Mouse (Mus musculus): ENCODE data around the gene Rps6kb2. TPM values are rescaled to one million over a fixed set of nuclear protein-coding genes. Genes with fewer than 3 reads are reported as not detected.

The Rps6kb2 gene
- total RNA-seq, 1 experiment, result 19.7 TPM

DNA sequence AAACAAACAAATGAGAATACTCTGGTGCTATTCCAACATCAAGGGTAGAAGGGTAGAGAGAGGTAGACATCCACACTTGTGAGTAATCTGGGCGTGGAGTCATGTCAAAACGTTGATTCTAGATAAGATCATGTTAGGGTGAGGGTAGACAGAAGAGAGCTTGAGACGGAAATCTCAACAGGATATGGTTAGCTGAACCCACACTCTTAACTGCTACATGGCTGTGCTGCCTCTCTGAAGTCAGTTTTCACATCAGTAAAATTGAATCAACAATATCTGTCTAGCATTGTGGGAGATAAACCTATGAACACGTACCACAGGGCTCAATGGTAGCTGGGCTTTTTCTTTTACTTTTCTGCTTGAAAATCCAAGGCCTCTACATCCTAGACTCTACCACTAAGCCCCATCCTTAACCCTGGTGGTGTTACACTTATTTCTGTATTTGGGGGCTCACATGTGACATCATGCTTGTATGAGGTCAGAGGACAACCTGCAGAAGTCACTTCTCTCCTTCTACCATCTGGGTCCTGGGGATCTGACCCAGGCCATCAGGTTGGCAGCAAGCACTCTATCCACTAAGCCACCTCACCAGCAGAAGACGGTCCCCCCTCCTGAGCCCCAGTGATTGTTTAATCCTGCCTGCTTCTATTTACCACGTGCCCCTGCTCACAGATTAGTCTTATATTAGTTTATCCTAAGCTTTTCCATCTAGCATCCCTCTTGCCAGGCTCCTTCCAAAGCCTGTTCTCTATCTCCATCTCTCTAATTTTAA, 43.3 kb downstream of the Rps6kb2 start:
- no peak overlapping the region for H3K27ac ChIP-seq (ENCODE audit: insufficient read depth, low read depth, low read length, poor library complexity, severe bottlenecking)
- H3K4me1 ChIP-seq (ENCODE audit: control insufficient read depth in 2 of 2, insufficient read depth in 2 of 2, low read length in 2 of 2, poor library complexity in 1 of 2), result peaks cover 0 to 4% of the 10 kb centered on the region in 2 experiments; a peak in 1 of 4 replicates
- peaks cover 10% of the 10 kb centered on the region; the same call in 1 of the 2 replicates for H3K36me3 ChIP-seq (ENCODE audit: control insufficient read depth, insufficient read depth, low read length, poor library complexity, severe bottlenecking)
- H3K4me3 ChIP-seq (ENCODE audit: insufficient read depth in 1 of 2, low read depth in 1 of 2, low read length in 2 of 2, poor library complexity in 1 of 2, severe bottlenecking in 1 of 2), result no peak overlapping the region
- in situ Hi-C loops (cut with MboI; ENCODE audit: low sequenced_read_pairs in 2 of 2, unreplicated experiment in 2 of 2), result no loop called here
- no peaks in the 10 kb centered on the region for H3K9me3 ChIP-seq (ENCODE audit: control insufficient read depth, insufficient read depth, low read depth, low read length)
- TF ChIP-seq CHD2 (IDR thresholded peaks at IDR 0.05; ENCODE audit: low read depth, low read length) (no peak), ZNF384 (IDR thresholded peaks at IDR 0.05; ENCODE audit: low read depth, low read length) (no peak), MAFK (IDR thresholded peaks at IDR 0.05; ENCODE audit: insufficient read depth, low read depth, low read length) (no peak), HCFC1 (IDR thresholded peaks at IDR 0.05; ENCODE audit: borderline replicate concordance, insufficient read depth, low read length) (no peak), ZC3H11A (IDR thresholded peaks at IDR 0.05; ENCODE audit: borderline replicate concordance, low read depth, low read length) (no peak)
- no peak for DNase-seq (ENCODE audit: low read depth, low spot score)
- no peak overlapping the region for H3K9ac ChIP-seq (ENCODE audit: insufficient read depth, low read depth, low read length, poor library complexity, severe bottlenecking)

DNA sequence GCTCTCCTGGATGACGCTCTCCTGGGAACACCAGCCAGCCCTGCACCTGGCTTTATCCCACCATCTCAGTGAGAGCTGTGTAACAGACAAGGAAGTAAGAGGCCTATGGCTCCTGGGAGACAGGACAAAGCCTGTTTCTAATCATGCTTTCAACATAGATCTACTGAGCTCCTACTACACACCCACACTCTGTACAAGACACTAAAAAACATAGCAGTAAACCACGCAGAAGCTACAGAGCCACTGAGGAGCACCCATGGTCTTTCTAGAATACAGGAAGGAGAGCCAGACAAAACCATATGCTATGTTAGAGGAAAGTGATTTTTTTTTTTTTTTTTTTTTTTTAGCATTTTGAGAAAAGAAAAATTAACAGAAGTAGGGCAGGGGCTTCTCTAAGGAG, 44.8 kb downstream of the Rps6kb2 start:
- Histone ChIP-seq H3K36me3 (ENCODE audit: control insufficient read depth, insufficient read depth, low read length, poor library complexity, severe bottlenecking) (peaks cover 18% of the 10 kb centered on the region; the same call in 1 of the 2 replicates), H3K4me1 (ENCODE audit: control insufficient read depth in 2 of 2, insufficient read depth in 2 of 2, low read length in 2 of 2, poor library complexity in 1 of 2) (peaks cover 0 to 4% of the 10 kb centered on the region in 2 experiments; a peak in 1 of 4 replicates), H3K4me3 (ENCODE audit: insufficient read depth in 1 of 2, low read depth in 1 of 2, low read length in 2 of 2, poor library complexity in 1 of 2, severe bottlenecking in 1 of 2) (no peak overlapping the region), H3K9me3 (ENCODE audit: control insufficient read depth, insufficient read depth, low read depth, low read length) (no peaks in the 10 kb centered on the region), H3K27ac (ENCODE audit: insufficient read depth, low read depth, low read length, poor library complexity, severe bottlenecking) (no peak overlapping the region), H3K9ac (ENCODE audit: insufficient read depth, low read depth, low read length, poor library complexity, severe bottlenecking) (no peak overlapping the region)
- DNase-seq (ENCODE audit: low read depth, low spot score), result no peak
- in situ Hi-C loops (cut with MboI; ENCODE audit: low sequenced_read_pairs in 2 of 2, unreplicated experiment in 2 of 2), result no loop called here
- no peak for TF ChIP-seq ZC3H11A (IDR thresholded peaks at IDR 0.05; ENCODE audit: borderline replicate concordance, low read depth, low read length)

DNA sequence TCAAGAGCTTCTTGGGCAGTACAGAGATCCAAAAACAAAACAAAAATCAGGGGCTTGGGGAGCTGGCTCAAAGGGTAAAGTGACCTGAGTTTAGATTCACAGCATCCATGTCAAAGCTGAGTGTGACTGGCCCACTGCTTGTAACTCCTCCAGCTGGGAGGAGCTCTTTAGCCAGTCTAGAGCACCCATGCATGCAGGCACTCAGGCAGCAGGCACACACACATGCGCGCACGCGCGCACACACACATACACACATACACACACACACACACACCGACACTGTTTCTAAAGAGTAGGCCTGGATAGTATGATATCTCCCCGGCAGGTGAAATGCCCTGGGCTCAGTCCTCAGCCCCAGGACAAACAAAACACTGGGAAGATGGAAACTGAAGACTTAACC, 46.1 kb downstream of the Rps6kb2 start:
- Histone ChIP-seq H3K4me3 (ENCODE audit: insufficient read depth in 1 of 2, low read depth in 1 of 2, low read length in 2 of 2, poor library complexity in 1 of 2, severe bottlenecking in 1 of 2) (no peak overlapping the region), H3K9me3 (ENCODE audit: control insufficient read depth, insufficient read depth, low read depth, low read length) (no peaks in the 10 kb centered on the region), H3K27ac (ENCODE audit: insufficient read depth, low read depth, low read length, poor library complexity, severe bottlenecking) (no peak overlapping the region), H3K36me3 (ENCODE audit: control insufficient read depth, insufficient read depth, low read length, poor library complexity, severe bottlenecking) (peaks cover 19% of the 10 kb centered on the region; the same call in 1 of the 2 replicates), H3K9ac (ENCODE audit: insufficient read depth, low read depth, low read length, poor library complexity, severe bottlenecking) (no peak overlapping the region), H3K4me1 (ENCODE audit: control insufficient read depth in 2 of 2, insufficient read depth in 2 of 2, low read length in 2 of 2, poor library complexity in 1 of 2) (peaks cover 0 to 4% of the 10 kb centered on the region in 2 experiments; a peak in 1 of 4 replicates)
- no peak for TF ChIP-seq HCFC1 (IDR thresholded peaks at IDR 0.05; ENCODE audit: borderline replicate concordance, insufficient read depth, low read length)
- no peak for TF ChIP-seq MAFK (IDR thresholded peaks at IDR 0.05; ENCODE audit: insufficient read depth, low read depth, low read length)
- TF ChIP-seq ZC3H11A (IDR thresholded peaks at IDR 0.05; ENCODE audit: borderline replicate concordance, low read depth, low read length), result no peak
- TF ChIP-seq ZNF384 (IDR thresholded peaks at IDR 0.05; ENCODE audit: low read depth, low read length), result no peak
- TF ChIP-seq CHD2 (IDR thresholded peaks at IDR 0.05; ENCODE audit: low read depth, low read length), result no peak
- no peak for DNase-seq (ENCODE audit: low read depth, low spot score)
- in situ Hi-C loops (cut with MboI; ENCODE audit: low sequenced_read_pairs in 2 of 2, unreplicated experiment in 2 of 2), result no loop called here

GRCm38 (mm10) chr19:4115816-4116215, 47.3 kb downstream of the Rps6kb2 start:
- DNase-seq (ENCODE audit: low read depth, low spot score), result no peak
- Histone ChIP-seq H3K9me3 (ENCODE audit: control insufficient read depth, insufficient read depth, low read depth, low read length) (no peaks in the 10 kb centered on the region), H3K27ac (ENCODE audit: insufficient read depth, low read depth, low read length, poor library complexity, severe bottlenecking) (no peak overlapping the region), H3K4me3 (ENCODE audit: insufficient read depth in 1 of 2, low read depth in 1 of 2, low read length in 2 of 2, poor library complexity in 1 of 2, severe bottlenecking in 1 of 2) (no peak overlapping the region), H3K4me1 (ENCODE audit: control insufficient read depth in 2 of 2, insufficient read depth in 2 of 2, low read length in 2 of 2, poor library complexity in 1 of 2) (peaks cover 0 to 4% of the 10 kb centered on the region in 2 experiments; a peak in 1 of 4 replicates), H3K9ac (ENCODE audit: insufficient read depth, low read depth, low read length, poor library complexity, severe bottlenecking) (no peak overlapping the region), H3K36me3 (ENCODE audit: control insufficient read depth, insufficient read depth, low read length, poor library complexity, severe bottlenecking) (peaks cover 19% of the 10 kb centered on the region; the same call in 1 of the 2 replicates)
- in situ Hi-C loops (cut with MboI; ENCODE audit: low sequenced_read_pairs in 2 of 2, unreplicated experiment in 2 of 2), result no loop called here
- no peak for TF ChIP-seq MAFK (IDR thresholded peaks at IDR 0.05; ENCODE audit: insufficient read depth, low read depth, low read length)
- no peak for TF ChIP-seq CHD2 (IDR thresholded peaks at IDR 0.05; ENCODE audit: low read depth, low read length)

DNA sequence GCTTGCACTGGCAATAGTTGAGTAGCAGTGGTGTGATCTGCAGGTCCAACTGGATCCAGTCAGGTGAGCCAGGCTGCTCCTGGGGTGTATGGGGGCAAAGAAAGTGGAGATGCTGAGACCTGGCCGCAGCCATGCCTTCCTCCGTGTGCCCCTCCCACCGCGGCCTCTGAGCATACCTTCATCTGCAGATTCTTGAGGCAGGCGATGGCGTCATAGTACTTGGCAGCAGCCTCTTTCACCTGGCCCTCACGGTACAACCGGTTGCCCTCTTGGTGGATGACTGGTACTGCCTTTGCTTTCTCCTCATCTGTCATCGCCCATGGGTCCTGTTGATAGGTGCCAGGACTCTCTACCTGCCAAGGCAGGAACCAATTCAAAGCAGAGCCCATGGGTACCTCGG, 48.0 kb downstream of the Rps6kb2 start:
- Histone ChIP-seq H3K36me3 (ENCODE audit: control insufficient read depth, insufficient read depth, low read length, poor library complexity, severe bottlenecking) (peaks cover 19% of the 10 kb centered on the region; the same call in 1 of the 2 replicates), H3K4me3 (ENCODE audit: insufficient read depth in 1 of 2, low read depth in 1 of 2, low read length in 2 of 2, poor library complexity in 1 of 2, severe bottlenecking in 1 of 2) (no peak overlapping the region), H3K9me3 (ENCODE audit: control insufficient read depth, insufficient read depth, low read depth, low read length) (no peaks in the 10 kb centered on the region), H3K27ac (ENCODE audit: insufficient read depth, low read depth, low read length, poor library complexity, severe bottlenecking) (no peak overlapping the region), H3K9ac (ENCODE audit: insufficient read depth, low read depth, low read length, poor library complexity, severe bottlenecking) (no peak overlapping the region), H3K4me1 (ENCODE audit: control insufficient read depth in 2 of 2, insufficient read depth in 2 of 2, low read length in 2 of 2, poor library complexity in 1 of 2) (no peaks in the 10 kb centered on the region; a peak in 1 of 4 replicates)
- TF ChIP-seq MAFK (IDR thresholded peaks at IDR 0.05; ENCODE audit: insufficient read depth, low read depth, low read length), result no peak
- TF ChIP-seq ZNF384 (IDR thresholded peaks at IDR 0.05; ENCODE audit: low read depth, low read length), result no peak
- TF ChIP-seq HCFC1 (IDR thresholded peaks at IDR 0.05; ENCODE audit: borderline replicate concordance, insufficient read depth, low read length), result no peak
- TF ChIP-seq ZC3H11A (IDR thresholded peaks at IDR 0.05; ENCODE audit: borderline replicate concordance, low read depth, low read length), result no peak
- no peak for TF ChIP-seq CHD2 (IDR thresholded peaks at IDR 0.05; ENCODE audit: low read depth, low read length)
- in situ Hi-C loops (cut with MboI; ENCODE audit: low sequenced_read_pairs in 2 of 2, unreplicated experiment in 2 of 2), result no loop called here
- DNase-seq (ENCODE audit: low read depth, low spot score), result no peak
